Mouse (Mus musculus) granulocyte monocyte progenitor cell, adult 5-6 weeks (primary cell): ENCODE measurements around the gene Psd4. TPM values are rescaled to one million over a fixed set of nuclear protein-coding genes. Genes with fewer than 3 reads are reported as not detected.

Experiments
- ATAC-seq: replicated peaks from 2 replicates; pipeline ENCODE4 v1.8.0; 2016; ENCODE audit warnings: mild to moderate bottlenecking, moderate TSS enrichment, inconsistent platforms; ENCODE audit not compliant: poor library complexity, severe bottlenecking
- total RNA-seq, 2 experiments: library from RNA; stranded (forward) in 1 of 2; stranded (reverse) in 1 of 2; fragments of 200-712, 200-1000 nt in 1 of 2; fragments of >200 nt in 1 of 2; fragmentation: Nextera tagmentation in 1 of 2; gene quantifications; 2 replicates each; pipeline ENCODE4 v1.2.3; 2014 to 2017

The Psd4 gene
- total RNA-seq, 2 experiments from 2014 or later: 64.6 to 91.0 TPM

DNA sequence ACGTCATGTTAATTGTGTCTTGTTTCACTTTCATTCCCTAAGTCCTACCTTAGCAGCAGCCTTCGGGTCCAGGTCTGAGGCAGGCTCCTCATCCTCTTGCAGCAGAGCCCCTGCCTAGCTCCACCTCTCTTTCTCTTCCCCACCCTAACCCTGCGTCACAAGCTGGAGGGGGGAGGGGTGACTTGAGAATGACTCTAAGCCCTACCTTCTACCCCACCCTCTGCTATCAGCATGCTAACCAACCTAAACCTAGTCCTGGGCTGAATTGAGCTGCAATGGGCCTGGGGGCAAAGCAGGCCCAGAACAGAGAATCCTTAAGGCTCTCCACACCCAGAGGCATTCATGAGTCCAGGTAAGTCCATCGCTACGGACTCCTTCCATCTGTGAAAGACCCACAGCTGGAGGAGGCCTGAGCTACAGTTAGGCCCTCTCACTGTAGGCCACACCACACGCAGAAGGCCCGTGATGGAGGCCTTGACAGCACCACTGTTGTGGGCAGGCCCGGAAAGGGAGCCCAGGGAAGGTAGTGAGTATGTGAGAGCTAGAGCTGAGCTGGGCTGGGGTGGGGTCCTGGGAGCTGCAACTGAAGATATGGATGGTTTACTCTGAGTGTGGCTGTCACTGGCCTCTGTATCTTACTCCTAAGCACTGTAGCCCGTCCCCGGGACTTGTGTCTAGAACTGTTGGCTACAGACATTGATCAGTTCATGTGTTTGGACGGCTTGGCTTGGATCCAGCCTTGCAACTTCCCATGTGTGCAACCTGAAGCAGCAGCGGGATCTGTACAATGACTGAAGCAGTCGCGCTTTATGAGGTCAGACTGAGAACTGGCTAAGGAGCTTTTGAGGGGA is 18.0 kb downstream of the Psd4 start:
- peak; percentile 25 for ATAC-seq

DNA sequence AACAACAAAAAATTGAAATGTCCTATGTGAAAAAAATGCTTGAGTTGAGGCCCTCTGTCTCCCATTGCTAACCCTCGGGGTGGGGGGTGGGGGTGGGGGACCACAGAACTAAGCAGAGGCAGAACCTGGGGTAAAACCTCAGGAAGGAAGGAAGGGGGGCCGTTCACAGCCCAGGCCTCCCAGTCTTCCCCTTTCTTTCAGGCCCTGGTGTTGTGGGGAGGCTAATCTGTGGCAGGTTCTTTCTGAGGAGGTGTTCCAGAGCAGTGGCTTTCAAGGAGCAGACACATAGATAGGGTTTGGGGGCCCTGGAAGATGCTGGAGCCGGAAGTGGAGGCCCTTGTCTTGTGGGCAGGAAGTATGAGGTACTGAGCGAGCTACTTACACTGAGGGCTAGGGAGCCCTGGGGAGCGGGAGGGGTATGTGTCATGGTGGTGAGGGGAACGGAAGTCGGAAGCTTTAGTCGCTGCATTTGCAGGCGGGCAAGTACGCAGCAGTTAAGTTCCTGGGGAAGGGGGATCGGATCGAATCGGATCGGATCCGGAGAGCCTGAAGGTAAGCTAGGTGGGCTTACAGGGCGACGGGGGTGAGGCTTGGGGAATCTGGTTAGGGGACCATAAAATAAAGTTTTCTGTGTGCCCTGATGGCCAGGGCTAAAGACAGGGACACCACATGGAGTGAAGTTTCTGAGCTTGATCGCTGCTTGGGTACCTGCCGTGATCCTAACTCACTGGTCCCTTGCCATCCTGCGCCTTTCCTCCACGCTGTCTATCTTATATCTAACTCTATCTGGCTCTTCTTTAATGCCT is 19.0 kb downstream of the Psd4 start:
- peak; percentile 55 for ATAC-seq

DNA sequence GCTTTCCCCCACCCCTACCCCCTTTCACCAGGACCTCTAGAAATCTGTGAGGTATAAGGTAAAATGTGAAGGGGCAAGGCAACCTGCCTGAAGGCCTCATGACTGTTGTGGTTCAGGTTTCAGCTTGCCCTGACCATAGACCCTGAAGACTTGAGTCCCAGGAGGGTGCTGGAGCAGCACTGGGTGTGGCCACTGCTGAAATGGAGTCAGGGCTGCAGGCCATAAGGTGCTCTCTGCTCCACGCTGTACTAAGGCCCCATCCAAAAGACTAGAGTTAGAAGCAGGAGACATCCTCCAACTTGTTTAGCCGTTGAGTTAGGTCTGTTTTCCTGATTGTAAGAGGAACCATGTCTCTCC is 19.6 kb downstream of the Psd4 start:
- no peak for ATAC-seq

- ATAC-seq: no peak
Observed at GRCm38 (mm10) chr2:24387361-24388283, 20.2 kb downstream of the Psd4 start.

DNA sequence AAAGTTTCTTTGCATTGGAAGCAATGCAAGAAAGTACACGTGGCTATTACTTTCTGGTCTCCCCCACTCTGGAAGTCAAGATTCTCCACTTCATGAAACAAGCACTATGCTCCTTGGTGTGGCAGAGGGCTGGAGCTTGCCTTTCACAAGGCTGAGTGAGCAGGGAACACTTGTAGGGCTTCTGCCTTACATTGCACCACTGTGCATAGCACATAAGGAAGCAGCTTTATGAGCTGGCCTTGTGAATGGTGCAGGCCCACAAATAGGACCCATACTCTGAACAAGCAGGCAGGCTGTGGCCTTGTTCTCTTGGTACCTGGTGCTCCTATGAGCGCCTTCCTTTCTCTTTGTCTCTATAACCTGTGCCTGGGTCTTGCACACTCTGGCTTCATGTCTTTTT is 25.9 kb downstream of the Psd4 start:
- ATAC-seq: no peak

DNA sequence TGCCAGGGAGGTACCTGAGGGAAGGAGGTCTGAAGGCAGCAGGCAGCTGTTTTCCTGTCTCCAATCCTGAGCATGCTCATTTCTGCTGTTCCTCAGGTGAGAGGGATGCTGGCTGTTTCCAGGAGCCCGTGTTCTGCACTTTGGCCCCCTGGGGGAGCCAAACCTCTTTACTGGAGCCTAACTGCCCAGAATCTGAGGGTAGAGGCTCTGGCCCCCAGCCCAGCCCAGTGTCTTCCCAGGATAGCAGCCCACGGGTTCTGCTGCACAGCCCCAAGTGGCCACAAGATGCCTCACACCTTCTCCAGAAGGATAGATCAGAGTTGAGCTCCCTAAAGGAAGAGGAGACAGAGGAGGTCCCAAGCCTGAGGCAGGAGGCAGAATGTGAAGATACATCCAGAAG is 29.7 kb downstream of the Psd4 start:
- peak; percentile 12; the same call in 1 of the 2 replicates for ATAC-seq

GRCm38 (mm10) chr2:24400711-24401110 is 33.3 kb downstream of the Psd4 start:
- ATAC-seq: no peak

- ATAC-seq: peak; percentile 68
Observed at GRCm38 (mm10) chr2:24405345-24406012, 38.1 kb downstream of the Psd4 start.

GRCm38 (mm10) chr2:24407701-24408485 is 40.5 kb downstream of the Psd4 start:
- ATAC-seq: no peak

- ATAC-seq: peak; percentile 74
Observed at GRCm38 (mm10) chr2:24409166-24409565, 41.8 kb downstream of the Psd4 start.

DNA sequence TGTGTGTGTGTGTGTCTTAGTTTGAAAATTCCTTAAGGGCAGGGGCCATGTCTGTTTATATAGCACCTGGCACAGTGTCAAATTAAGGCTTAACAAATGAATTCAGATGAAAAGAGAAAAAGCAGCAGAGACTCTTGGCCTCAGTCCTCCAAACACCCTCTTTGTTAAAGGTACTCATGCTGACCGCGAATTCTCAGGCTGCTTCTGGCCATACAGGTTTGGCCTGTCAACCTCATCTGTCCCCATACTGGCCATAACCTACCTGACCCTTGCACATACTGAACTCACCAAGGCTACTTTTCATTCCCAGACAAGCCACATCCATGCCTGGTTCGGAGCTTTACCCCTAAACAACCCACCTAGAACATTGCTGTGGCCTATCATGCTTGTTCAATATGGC is 45.8 kb downstream of the Psd4 start:
- no peak for ATAC-seq

DNA sequence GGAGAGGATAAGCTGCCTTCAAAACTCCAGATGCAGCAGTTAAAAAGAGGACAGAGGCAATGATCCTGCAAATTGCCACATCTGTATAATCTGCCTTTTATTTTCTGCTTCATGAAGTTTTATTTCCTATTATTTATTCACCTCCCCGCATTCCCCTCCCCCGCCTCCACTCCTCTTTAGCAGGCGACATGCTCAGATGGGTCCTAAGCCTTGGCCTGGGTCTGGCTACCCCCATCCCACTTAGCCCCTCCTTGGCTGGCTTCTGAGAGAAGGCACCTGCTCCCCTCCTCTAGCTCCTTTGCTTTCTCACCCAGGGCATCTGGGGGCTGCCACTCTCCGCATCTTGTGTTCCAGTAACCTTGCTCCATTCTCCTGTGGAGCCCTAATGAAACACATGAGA is 46.3 kb downstream of the Psd4 start:
- no peak for ATAC-seq

DNA sequence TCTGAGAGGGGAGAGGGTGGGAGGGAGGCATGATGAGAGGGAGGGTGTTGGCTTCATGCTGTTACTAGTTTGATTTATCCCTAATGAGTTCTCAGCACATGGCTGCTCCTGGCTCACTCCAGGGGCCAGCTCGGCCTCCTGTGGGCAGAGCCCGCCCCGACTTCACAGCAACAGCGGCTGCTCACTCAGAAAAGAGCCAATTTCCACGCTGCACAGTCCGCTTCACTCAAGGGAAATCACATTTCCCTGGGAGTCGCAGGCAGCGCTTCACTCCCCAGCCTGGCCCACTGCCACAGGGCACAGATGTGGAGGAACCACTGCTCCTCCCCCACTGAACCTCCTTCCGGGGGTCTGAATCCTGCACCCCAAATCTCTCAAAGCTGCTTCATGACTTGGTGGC is 49.3 kb downstream of the Psd4 start:
- ATAC-seq: peak; percentile 36

GRCm38 (mm10) chr2:24417106-24417505 is 49.7 kb downstream of the Psd4 start:
- ATAC-seq: 0 out of 2 replicates have a peak, but pooled peaks have one; percentile 7

DNA sequence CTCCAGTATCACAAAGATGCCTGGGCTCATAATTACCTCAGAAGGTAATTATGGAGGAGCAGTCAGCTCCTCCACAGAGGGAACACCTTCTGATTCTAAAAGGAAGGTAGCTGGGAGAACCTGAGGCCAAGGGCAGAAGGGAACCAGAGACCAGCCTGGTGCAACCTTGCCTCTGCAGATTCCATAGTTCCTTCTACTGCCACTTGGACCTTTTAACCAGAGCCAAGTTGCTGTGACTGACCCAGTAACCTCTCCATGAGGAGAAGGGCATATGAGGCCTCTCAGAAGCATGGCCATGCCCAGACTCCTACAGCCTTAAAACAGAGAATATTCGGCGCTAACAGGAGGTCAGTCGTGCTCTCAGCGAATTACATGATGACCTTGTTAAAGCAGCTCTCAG is 50.2 kb downstream of the Psd4 start:
- ATAC-seq: no peak

- ATAC-seq: no peak
Observed at GRCm38 (mm10) chr2:24421211-24421863, 54.0 kb downstream of the Psd4 start.

DNA sequence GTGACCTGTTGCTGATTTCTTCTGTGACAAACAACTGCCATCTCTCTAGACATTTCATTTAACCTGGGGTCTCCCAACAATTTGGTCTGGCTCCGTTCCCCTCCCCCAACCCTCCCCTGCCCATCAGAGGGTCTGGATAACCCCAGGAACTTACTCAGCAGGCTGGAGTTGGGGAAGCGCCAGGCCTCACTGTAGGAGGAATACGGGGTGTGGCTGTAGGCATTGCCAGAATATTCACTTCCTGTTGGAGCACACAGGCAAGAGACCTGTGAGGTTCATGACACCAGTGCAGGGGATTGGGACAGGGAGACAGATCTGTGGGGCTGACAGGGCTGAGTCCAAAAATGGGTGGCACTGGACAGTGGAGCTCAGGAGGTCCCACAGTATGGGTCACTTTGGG is 55.4 kb downstream of the Psd4 start:
- ATAC-seq: 0 out of 2 replicates have a peak, but pooled peaks have one; percentile 45

GRCm38 (mm10) chr2:24425630-24426029 is 58.2 kb downstream of the Psd4 start:
- peak; percentile 41 for ATAC-seq
